Mouse (Mus musculus) hindbrain, embryonic 16.5 days (tissue): ENCODE results near the gene Phldb1. TPM values are rescaled to one million over a fixed set of nuclear protein-coding genes. Genes with fewer than 3 reads are reported as not detected.
A peak's percentile ranks its signal among the peaks of the same experiment; 100 is the strongest.
"Not testable (repeated sequence)": the region's sequence is repeated elsewhere in the genome, so short reads cannot be mapped to it uniquely, and the experiment has no call there.

Experiments used
- ATAC-seq: fragments of 200-750 bp; cut with Nextera tagmentation; 2 replicates; pipeline ENCODE4 v1.8.0; 2017; ENCODE audit warnings: moderate TSS enrichment, moderate library complexity
- H3K27ac ChIP-seq: fragments of 300-500 bp; sonication (generic); 2 replicates; pipeline ENCODE4 v1.5.1; 2014; ENCODE audit warnings: low read depth, mild to moderate bottlenecking, control low read depth, low read length, moderate library complexity
- H3K27me3 ChIP-seq: fragments of 300-500 bp; sonication (generic); replicated peaks from 2 replicates; pipeline ENCODE4 v1.6.1; 2014; ENCODE audit warnings: low read length; ENCODE audit not compliant: control insufficient read depth, insufficient read depth
- H3K36me3 ChIP-seq: fragments of 300-500 bp; sonication (generic); 2 replicates; pipeline ENCODE4 v1.6.1; 2014; ENCODE audit warnings: mild to moderate bottlenecking, low read length, moderate library complexity, mixed read lengths; ENCODE audit not compliant: control insufficient read depth, insufficient read depth
- H3K4me1 ChIP-seq: fragments of 300-500 bp; sonication (generic); 2 replicates; pipeline ENCODE4 v1.6.1; 2014; ENCODE audit warnings: low read depth, low read length; ENCODE audit not compliant: control insufficient read depth, insufficient read depth
- H3K4me2 ChIP-seq: fragments of 300-500 bp; sonication (generic); 2 replicates; pipeline ENCODE4 v1.6.1; 2014; ENCODE audit warnings: mild to moderate bottlenecking, low read length, control low read depth, moderate library complexity
- H3K4me3 ChIP-seq: fragments of 300-500 bp; sonication (generic); 2 replicates; pipeline ENCODE4 v1.5.1; 2014; ENCODE audit warnings: mild to moderate bottlenecking, low read length, control low read depth, moderate library complexity
- H3K9ac ChIP-seq: fragments of 300-500 bp; sonication (generic); 2 replicates; pipeline ENCODE4 v1.6.1; 2014; ENCODE audit warnings: low read depth, mild to moderate bottlenecking, control low read depth, low read length, moderate library complexity
- H3K9me3 ChIP-seq: fragments of 300-500 bp; sonication (generic); 2 replicates; pipeline ENCODE4 v1.6.1; 2014; ENCODE audit warnings: mild to moderate bottlenecking, low read length, moderate library complexity; ENCODE audit not compliant: control insufficient read depth
- WGBS: fragments of 180-500 bp; shearing (Covaris S2); extraction: QIAGEN DNeasy Blood & Tissue Kit; methylation state at CpG from one replicate; pipeline ENCODE4 v1.1.7; 2014; 5-methylcytosine and 5-hydroxymethylcytosine counted together
- polyA plus RNA-seq: library from polyadenylated mRNA; unstranded; fragments of >200 nt; fragmentation: Nextera tagmentation; extraction: Ambion mirVana; gene quantifications from 2 replicates; pipeline ENCODE4 v1.2.1, GENCODE M21; 2015

Gene Phldb1
- polyA plus RNA-seq, 1 experiment from 2014 or later, result 37.4 TPM

DNA sequence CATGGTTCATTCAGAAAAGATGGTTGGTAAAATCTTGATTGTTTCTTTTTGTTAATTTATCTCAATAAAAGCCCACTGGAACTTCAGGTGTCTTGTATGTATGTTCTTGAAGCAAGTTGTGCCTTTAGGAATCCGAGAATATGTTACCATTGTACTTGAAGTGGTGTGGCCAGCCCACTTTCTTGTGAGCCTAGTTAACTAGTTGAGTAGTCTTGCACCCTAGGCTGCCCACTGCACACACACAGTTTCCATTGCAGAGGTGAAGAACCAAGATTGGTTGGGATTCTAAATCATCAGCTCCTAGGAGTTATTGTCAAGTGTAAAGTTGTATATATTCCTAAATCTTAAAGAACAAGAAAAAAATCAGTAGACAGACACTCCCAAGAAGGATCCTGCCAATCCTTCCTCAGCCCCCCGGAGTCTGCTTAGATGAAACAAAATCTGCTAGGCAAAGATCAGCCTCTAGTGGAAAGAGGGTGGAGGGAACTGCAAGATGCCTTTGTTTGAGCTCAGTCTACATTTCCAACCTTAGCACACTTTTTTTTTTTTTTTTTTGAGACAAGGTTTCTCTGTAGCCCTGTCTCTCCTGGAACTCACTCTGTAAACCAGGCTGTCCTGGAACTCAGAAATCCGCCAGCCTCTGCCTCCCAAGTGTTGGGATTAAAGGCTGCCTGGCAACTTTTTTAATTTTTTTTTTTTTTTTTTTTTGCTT lies 94.2 kb downstream of the Phldb1 start:
- Histone ChIP-seq H3K9me3 (no peaks in the 10 kb centered on the region), H3K27me3 (no peaks in the 10 kb centered on the region), H3K4me2 (no peak overlapping the region), H3K4me3 (no peak overlapping the region), H3K4me1 (no peaks in the 10 kb centered on the region), H3K27ac (no peak overlapping the region), H3K9ac (no peak overlapping the region), H3K36me3 (peaks cover 18% of the 10 kb centered on the region)
- WGBS, result 85% methylated on average over 3 of the region's 3 CpGs
- ATAC-seq, result no peak

DNA sequence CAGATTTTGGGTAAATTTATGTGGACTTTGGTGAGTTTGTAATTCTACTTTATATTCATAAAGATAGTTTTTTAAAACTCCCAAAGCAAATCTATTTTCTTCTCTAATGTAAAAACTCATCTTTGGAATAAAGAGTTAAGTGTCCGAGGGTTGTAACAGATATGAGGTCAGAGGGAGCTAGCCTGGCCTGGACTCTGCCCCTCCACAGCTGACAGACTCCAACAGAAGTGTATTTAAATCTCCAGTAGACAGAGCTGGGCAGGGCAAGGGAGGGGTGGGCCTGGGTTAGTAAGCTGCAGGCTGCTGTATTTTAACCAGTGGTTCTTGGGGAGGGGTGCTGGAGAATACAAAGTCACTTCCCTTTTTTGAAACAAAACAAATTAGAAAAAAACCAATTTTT lies 95.0 kb downstream of the Phldb1 start:
- not testable (repeated sequence) for H3K4me2 ChIP-seq, H3K9ac ChIP-seq, H3K9me3 ChIP-seq, H3K4me3 ChIP-seq, H3K27ac ChIP-seq, H3K4me1 ChIP-seq, ATAC-seq, H3K27me3 ChIP-seq
- WGBS, result 83% methylated on average over 1 of the region's 1 CpGs
- peaks cover 24% of the 10 kb centered on the region for H3K36me3 ChIP-seq

DNA sequence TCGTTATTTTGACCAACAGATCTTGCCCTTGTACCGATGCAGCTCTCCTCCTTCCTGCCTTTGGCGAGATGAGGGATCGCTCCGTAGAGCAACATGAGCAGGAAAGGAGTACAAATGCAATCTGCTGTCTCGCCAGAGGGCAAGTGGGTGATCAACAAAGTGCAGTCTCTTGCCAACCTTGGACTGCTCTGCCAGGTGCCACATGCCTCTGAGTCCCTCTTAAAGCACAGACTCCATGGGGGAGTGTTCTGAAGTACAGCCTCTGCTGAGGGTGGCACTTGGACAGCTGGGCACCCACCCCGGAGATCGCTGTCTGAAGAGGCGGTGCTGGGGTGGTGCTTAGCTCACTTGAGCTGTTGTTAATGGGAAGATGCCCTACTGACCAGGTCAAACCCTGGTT lies 96.3 kb downstream of the Phldb1 start:
- not testable (repeated sequence) for H3K27ac ChIP-seq, H3K4me2 ChIP-seq, H3K4me3 ChIP-seq, H3K9me3 ChIP-seq, H3K9ac ChIP-seq, H3K27me3 ChIP-seq, H3K4me1 ChIP-seq
- ATAC-seq, result 0 out of 2 replicates have a peak, but pooled peaks have one; percentile 42
- 86% methylated on average over 9 of the region's 9 CpGs for WGBS
- peaks cover 32% of the 10 kb centered on the region for H3K36me3 ChIP-seq

DNA sequence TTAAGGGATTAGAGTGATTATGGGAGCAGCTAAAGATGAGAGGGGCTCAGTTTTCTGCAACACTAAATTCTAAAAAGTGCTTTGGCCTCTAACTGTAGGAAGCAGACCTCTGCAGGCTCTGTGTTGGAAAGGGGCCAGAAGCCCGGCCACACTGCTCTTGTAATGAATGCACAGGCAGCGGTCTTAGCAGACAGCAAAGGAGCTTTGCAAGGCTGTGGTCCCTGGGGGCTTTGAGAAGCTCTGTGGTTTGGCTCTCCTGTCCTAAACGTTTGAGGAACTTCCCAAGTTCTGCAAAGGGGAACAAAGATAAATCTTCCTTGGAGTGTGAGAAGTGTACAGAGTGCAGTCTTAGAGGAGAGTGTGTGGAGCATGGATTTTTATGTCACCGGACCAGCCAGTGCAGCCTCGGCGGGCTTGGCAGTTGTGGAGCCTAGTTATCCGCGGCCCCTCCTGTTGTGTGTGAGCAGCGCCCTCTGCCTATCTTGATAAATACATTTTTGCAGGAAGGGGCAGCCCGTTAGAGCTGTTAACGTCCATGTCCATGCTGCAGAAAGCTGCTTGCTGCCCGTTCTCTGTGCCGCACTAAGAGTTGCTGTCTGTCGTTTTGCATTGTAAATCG lies 97.3 kb downstream of the Phldb1 start:
- H3K4me1 ChIP-seq, result no peaks in the 10 kb centered on the region
- no peak overlapping the region for H3K4me2 ChIP-seq
- no peaks in the 10 kb centered on the region for H3K9me3 ChIP-seq
- no peak overlapping the region for H3K9ac ChIP-seq
- H3K27ac ChIP-seq, result no peak overlapping the region
- no peak overlapping the region for H3K4me3 ChIP-seq
- 51% methylated on average over 15 of the region's 15 CpGs for WGBS
- no peaks in the 10 kb centered on the region for H3K27me3 ChIP-seq
- ATAC-seq, result no peak; the same call in 1 of the 2 replicates
- peaks cover 37% of the 10 kb centered on the region for H3K36me3 ChIP-seq

Other genes with a start within 250 kb of the Phldb1 start
- gene Cxcr5, start 173.3 kb downstream of the Phldb1 start, polyA plus RNA-seq, result not detected in 2 replicates
- 12.5 and 14.6 TPM in 2 replicates for gene Ddx6, start 130.3 kb downstream of the Phldb1 start, polyA plus RNA-seq
- gene Treh, start 62.0 kb downstream of the Phldb1 start, polyA plus RNA-seq, result not detected in 2 replicates
- 130 and 145 TPM in 2 replicates for gene Arcn1, start 32.6 kb upstream of the Phldb1 start, polyA plus RNA-seq
- 152 and 160 TPM in 2 replicates for gene Ift46, start 32.7 kb upstream of the Phldb1 start, polyA plus RNA-seq
- gene Tmem25, start 64.1 kb upstream of the Phldb1 start, polyA plus RNA-seq, result 23.5 and 24.8 TPM in 2 replicates
- gene Ttc36, start 67.9 kb upstream of the Phldb1 start, polyA plus RNA-seq, result not detected in 2 replicates
- 14.4 and 16.4 TPM in 2 replicates for gene Kmt2a, start 146.1 kb upstream of the Phldb1 start, polyA plus RNA-seq
- gene Atp5l, start 185.5 kb upstream of the Phldb1 start, polyA plus RNA-seq, result 711 and 802 TPM in 2 replicates
- 31.8 and 35.0 TPM in 2 replicates for gene Ube4a, start 230.4 kb upstream of the Phldb1 start, polyA plus RNA-seq
- not detected in 2 replicates for gene Cd3g, start 245.2 kb upstream of the Phldb1 start, polyA plus RNA-seq
- not detected in 2 replicates for gene Cd3d, start 246.6 kb upstream of the Phldb1 start, polyA plus RNA-seq